26 mouse cellular contexts compared by ENCODE assay signal in genomic region chr8:83562669-83563068, GRCm38 (mm10). TPM values are rescaled to one million over a fixed set of nuclear protein-coding genes. Genes with fewer than 3 reads are reported as not detected.
"Had no signal": no experiment of that assay in that cellular context is flagged by ENCODE, and none has a peak within 500 bp of the region (broad histone marks: within the 10 kb centered on the region; RNA-seq: fewer than 3 reads in every experiment).

No protein-coding gene starts in this region.

- ATAC-seq: intestine, postnatal 0 days; midbrain, embryonic 15.5 days had no signal

- H3K36me3 ChIP-seq: limb, embryonic 10.5 days; limb, embryonic 13.5 days; midbrain, embryonic 12.5 days; midbrain, embryonic 15.5 days; neural tube, embryonic 13.5 days; stomach, embryonic 15.5 days had no signal

- H3K27me3 ChIP-seq: limb, embryonic 13.5 days; midbrain, embryonic 12.5 days; midbrain, embryonic 15.5 days; neural tube, embryonic 13.5 days; stomach, embryonic 15.5 days had no signal

- H3K9me3 ChIP-seq: limb, embryonic 10.5 days; limb, embryonic 13.5 days; midbrain, embryonic 12.5 days; midbrain, embryonic 15.5 days; neural tube, embryonic 13.5 days; stomach, embryonic 15.5 days had no signal

- H3K4me3 ChIP-seq: layer of hippocampus, adult 2 months; limb, embryonic 10.5 days; limb, embryonic 13.5 days; midbrain, embryonic 12.5 days; midbrain, embryonic 15.5 days; neural tube, embryonic 13.5 days; stomach, embryonic 15.5 days had no signal

- DNase-seq: kidney, adult 2 months; layer of hippocampus, adult 9-11 months; lung, embryonic 14.5 days; lung, postnatal 10 days; lung, postnatal 36 days; retina, postnatal 1 day; thymus, postnatal 25 days had no signal

- H3K4me2 ChIP-seq: limb, embryonic 13.5 days; lung, embryonic 14.5 days; midbrain, embryonic 12.5 days; midbrain, embryonic 15.5 days; neural tube, embryonic 13.5 days; stomach, embryonic 15.5 days had no signal

- H3K27ac ChIP-seq: kidney, postnatal 0 days; layer of hippocampus, adult 2 months; limb, embryonic 10.5 days; limb, embryonic 13.5 days; midbrain, embryonic 12.5 days; midbrain, embryonic 15.5 days; neural tube, embryonic 13.5 days; stomach, embryonic 15.5 days had no signal

- H3K9ac ChIP-seq: limb, embryonic 13.5 days; lung, embryonic 14.5 days; midbrain, embryonic 12.5 days; midbrain, embryonic 15.5 days; neural tube, embryonic 13.5 days; stomach, embryonic 15.5 days had no signal

RNA-seq across cellular contexts. Expression of gene Olfr370, which starts 27.1 kb away (rescaled TPM):
- total RNA-seq: layer of hippocampus, adult 2 months; layer of hippocampus, postnatal 25 days; left cerebral cortex, adult 18-20 months; left cerebral cortex, postnatal 25 days; liver, adult 2 months; neutrophil, adult 5-6 weeks had no signal
- polyA plus RNA-seq: intestine, embryonic 14.5 days; intestine, postnatal 0 days; kidney, adult 2 months; kidney, embryonic 14.5 days; kidney, postnatal 0 days; large intestine, adult 2 months; limb, embryonic 10.5 days; limb, embryonic 13.5 days; liver, adult 2 months; lung, embryonic 14.5 days; midbrain, embryonic 12.5 days; midbrain, embryonic 15.5 days; small intestine, adult 2 months; stomach, embryonic 15.5 days; thymus, postnatal 0 days had no signal
